Mouse (Mus musculus): ENCODE measurements around the gene Hoxb6. TPM values are rescaled to one million over a fixed set of nuclear protein-coding genes. Genes with fewer than 3 reads are reported as not detected.

The Hoxb6 gene
- total RNA-seq, 2 experiments from 2014 or later, result not detected

DNA sequence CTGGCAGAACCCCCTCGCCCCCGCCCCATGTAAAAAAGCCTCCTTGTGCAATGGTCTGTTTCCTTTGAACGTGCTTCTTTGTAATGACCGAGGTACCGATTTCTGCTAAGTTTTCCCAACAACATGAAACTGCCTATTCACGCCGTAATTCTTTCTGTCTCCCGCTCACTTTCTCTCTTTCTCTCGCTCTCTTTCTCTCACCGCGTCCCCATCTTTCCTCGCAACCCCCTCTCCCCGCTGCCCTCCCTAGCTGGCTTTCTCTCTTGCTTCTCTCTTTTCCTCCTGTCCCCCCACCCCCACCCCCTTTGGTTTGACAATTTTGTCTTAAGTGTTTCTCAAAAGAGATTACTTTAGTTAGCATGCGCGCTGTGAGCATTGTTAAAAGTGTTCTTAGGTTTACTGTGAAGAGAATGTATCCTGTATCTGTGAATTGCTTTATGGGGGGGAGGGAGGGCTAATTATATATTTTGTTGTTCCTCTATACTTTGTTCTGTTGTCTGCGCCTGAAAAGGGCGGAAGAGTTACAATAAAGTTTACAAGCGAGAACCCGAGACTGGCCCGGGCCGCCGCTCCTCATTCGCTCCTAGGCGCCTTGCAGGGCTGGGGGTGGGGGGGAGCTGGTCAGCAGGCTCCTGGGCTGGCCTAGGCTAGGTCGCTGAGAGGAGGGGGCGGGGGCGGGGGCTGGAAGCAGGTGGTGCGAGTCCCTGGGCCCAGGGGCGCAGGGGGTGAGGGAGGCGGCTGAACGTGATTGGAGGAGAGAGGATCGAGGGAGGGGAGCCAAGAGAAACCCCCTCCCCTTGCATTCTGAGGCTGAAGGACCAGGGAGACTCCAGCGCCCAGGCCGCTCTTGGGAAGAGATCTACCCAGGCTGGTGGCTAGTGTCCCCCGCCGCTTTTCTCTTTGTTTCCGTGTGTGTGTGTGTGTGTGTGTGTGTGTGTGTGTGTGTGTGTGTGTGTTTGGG, 7.2 kb upstream of the Hoxb6 start:
- ATAC-seq (replicated peaks; ENCODE audit: poor library complexity, severe bottlenecking), result no peak

GRCm38 (mm10) chr11:96285771-96286738, 6.2 kb upstream of the Hoxb6 start, which contains the start of gene Hoxb7:
Gene Hoxb7, plus strand, starts transcription at chr11:96286623.
- no peak for ATAC-seq (replicated peaks; ENCODE audit: poor library complexity, severe bottlenecking)

- ATAC-seq (replicated peaks; ENCODE audit: poor library complexity, severe bottlenecking), result 0 out of 2 replicates have a peak, but pooled peaks have one; percentile 35
Measured at GRCm38 (mm10) chr11:96286739-96287385, 5.4 kb upstream of the Hoxb6 start.

- ATAC-seq (replicated peaks; ENCODE audit: poor library complexity, severe bottlenecking), result no peak
Measured at GRCm38 (mm10) chr11:96287411-96287810, 4.9 kb upstream of the Hoxb6 start.

- no peak for ATAC-seq (replicated peaks; ENCODE audit: poor library complexity, severe bottlenecking)
Measured at GRCm38 (mm10) chr11:96288455-96289221, 3.6 kb upstream of the Hoxb6 start.

- no peak for ATAC-seq (replicated peaks; ENCODE audit: poor library complexity, severe bottlenecking)
Measured at GRCm38 (mm10) chr11:96289293-96289692, 3.0 kb upstream of the Hoxb6 start.

- no peak for ATAC-seq (replicated peaks; ENCODE audit: poor library complexity, severe bottlenecking)
Measured at GRCm38 (mm10) chr11:96289837-96290236, 2.4 kb upstream of the Hoxb6 start.

DNA sequence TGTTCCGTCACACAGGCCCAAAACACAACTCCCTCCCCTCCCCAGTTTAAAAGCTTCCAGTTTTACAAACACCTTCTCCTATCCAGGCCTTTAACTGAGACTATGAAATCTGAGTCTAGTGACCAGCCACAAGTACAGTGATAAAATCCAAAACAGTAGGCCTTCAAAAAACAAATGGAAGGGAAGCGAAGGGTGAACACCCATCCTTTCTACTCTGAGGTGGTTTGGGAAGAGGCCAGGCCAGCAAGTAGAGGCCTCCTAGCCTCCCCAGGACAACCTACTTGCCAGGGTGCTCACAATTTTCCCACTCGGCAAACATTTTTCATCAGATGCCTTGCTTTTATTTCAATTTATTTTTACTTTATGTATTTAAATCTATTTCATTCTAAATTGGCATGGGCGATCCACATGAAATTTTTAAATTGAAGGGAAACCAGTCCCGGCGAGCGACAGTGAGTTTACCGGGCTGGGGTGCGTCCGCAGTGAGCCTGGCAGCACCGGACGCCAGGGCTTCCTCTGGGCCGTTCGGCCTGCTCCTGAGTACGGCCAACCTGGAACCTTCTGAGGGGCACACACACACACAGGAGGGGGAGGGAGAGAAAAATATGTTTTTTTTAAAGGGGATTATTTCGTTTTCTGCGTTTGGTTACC, 1.4 kb upstream of the Hoxb6 start:
- no peak for ATAC-seq (replicated peaks; ENCODE audit: poor library complexity, severe bottlenecking)

DNA sequence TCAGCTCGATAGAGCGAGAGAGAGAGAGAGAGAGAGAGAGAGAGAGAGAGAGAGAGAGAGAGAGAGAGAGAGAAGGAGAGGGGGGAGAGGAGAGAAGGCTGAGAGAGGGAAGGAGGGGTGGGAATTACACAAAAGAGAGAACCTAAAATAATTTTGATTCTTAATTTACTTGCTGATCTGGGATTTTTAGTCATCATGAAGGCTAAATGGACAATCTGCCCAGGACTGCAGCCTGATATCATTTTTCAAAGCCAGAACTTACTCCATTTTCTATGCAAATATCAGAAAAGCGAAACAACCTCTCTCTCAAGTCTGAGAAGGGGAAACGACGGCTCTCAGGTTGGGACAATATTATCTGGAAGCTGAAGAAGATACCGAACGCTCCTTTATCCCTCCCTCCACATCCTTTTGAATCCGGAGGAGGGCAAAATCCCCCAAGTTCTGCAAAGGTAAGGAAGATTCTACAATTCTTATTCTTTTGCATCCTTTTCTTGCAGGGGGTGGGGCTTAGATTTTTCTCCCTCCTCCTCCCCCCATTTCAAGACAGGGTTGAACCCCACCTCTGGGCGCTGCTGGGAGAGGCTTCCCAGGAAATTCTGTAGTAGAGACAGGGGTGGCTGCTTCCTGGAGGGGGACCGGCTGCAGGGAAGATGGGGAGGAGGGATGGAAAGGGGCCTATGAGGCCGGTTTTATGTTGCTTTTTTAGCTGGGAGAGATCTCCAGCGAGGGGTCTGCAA, 457 bp downstream of the Hoxb6 start:
- no peak for ATAC-seq (replicated peaks; ENCODE audit: poor library complexity, severe bottlenecking)

DNA sequence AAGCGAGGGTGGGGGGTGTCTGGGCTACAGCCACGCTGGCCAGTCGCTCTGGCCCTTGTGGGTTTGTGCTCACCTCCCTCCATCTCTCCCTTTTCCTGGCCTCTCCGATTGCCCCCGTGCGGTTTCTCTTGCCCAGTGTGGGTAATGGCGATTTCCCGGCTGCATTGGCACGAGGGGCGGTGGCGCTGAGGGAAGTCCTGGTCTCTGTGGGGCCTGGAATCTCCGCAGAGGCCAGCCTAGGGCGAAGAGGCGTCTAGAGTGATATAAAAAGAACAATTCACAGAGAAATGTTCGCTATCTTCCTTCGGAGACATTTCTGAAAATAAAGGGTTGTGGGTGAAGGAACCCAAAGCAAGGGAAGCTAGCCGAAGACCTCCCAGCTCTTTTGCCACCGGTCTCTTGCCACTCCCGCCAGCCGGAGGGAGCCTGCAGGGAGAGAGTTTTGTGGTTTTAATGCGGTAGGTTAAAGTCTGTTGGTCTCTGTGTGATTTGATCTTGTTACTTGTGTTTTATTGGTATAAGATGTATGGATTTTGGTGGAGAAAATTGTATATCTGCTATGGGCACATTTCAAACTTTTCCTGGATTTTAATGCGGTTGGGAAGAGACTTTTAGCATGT, 1.1 kb downstream of the Hoxb6 start:
- 0 out of 2 replicates have a peak, but pooled peaks have one; percentile 12 for ATAC-seq (replicated peaks; ENCODE audit: poor library complexity, severe bottlenecking)

- ATAC-seq (replicated peaks; ENCODE audit: poor library complexity, severe bottlenecking), result peak; percentile 78
Measured at GRCm38 (mm10) chr11:96294245-96295091, 2.2 kb downstream of the Hoxb6 start.

GRCm38 (mm10) chr11:96295092-96295835, 3.0 kb downstream of the Hoxb6 start:
- no peak for ATAC-seq (replicated peaks; ENCODE audit: poor library complexity, severe bottlenecking)

DNA sequence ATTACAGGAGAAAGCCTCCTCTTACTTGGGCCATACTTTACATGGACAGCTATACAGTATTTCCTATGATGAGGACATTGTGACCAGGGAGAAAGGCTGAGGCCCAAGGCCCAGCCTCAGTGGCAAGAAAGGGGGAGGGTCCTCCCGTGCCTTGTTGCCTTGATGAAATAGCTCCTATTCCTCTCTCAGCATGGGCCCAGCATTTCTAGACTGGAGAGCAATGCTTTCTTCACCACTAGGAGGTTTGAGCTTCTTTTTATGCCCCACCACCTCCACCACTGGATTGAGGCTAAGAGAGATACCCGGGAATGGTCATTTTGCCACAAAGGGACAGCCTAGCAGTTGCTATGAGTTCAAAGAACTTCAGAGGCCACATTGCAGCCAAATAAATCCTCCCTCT, 4.7 kb downstream of the Hoxb6 start:
- no peak for ATAC-seq (replicated peaks; ENCODE audit: poor library complexity, severe bottlenecking)

- ATAC-seq (replicated peaks; ENCODE audit: poor library complexity, severe bottlenecking), result no peak
Measured at GRCm38 (mm10) chr11:96297428-96297827, 5.2 kb downstream of the Hoxb6 start.

- no peak for ATAC-seq (replicated peaks; ENCODE audit: poor library complexity, severe bottlenecking)
Measured at GRCm38 (mm10) chr11:96297968-96298635, 5.8 kb downstream of the Hoxb6 start.

Measured in granulocyte monocyte progenitor cell, adult 5-6 weeks (primary cell).